Mouse (Mus musculus) olfactory bulb, adult 2 months (tissue): ENCODE measurements at regions not wholly inside any gene's neighbourhood (a gene's known extent, or its start where the extent isn't known, plus 50 kb on each side); places are given as distances from the start of the nearest gene placed in this dataset.
A peak's percentile ranks its signal among the peaks of the same experiment; 100 is the strongest.

Experiments
- H3K27ac ChIP-seq: fragments of 200-500 bp; 2 replicates; pipeline ENCODE4 v1.5.1; 2012; ENCODE audit warnings: low read depth, low read length; ENCODE audit not compliant: insufficient read depth
- H3K4me1 ChIP-seq: fragments of 200-500 bp; 2 replicates; pipeline ENCODE4 v1.6.1; 2012; ENCODE audit warnings: low read length; ENCODE audit not compliant: control insufficient read depth, insufficient read depth
- H3K4me3 ChIP-seq: fragments of 200-500 bp; 2 replicates; pipeline ENCODE4 v1.5.1; 2012; ENCODE audit warnings: mild to moderate bottlenecking, low read depth, low read length, moderate library complexity; ENCODE audit not compliant: insufficient read depth
- CTCF ChIP-seq: fragments of 200-500 bp; IDR thresholded peaks from 2 replicates; pipeline ENCODE4 v1.5.1; 2012; ENCODE audit warnings: low read depth, mild to moderate bottlenecking, low read length, moderate library complexity; ENCODE audit not compliant: insufficient read depth
- POLR2A ChIP-seq: fragments of 200-500 bp; IDR thresholded peaks from 2 replicates; pipeline ENCODE4 v1.6.1; 2012; ENCODE audit warnings: mild to moderate bottlenecking, low read depth, low read length, moderate library complexity; ENCODE audit not compliant: insufficient read depth
- whole genome bisulfite sequencing: fragments of 180-500 bp; shearing (Covaris S2); methylation state at CpG from one replicate; pipeline ENCODE4 v1.1.7; 2018; 5-methylcytosine and 5-hydroxymethylcytosine counted together

- Histone ChIP-seq H3K27ac (no peak overlapping the region), H3K4me3 (no peak overlapping the region), H3K4me1 (no peaks in the 10 kb centered on the region)
- TF ChIP-seq POLR2A = no peak
- no peak for TF ChIP-seq CTCF
- WGBS = 51% methylated on average over 6 of the region's 6 CpGs
These were observed 241.8 kb downstream of the Car8 start for GRCm38 (mm10) chr4:7996923-7997574.

GRCm38 (mm10) chr4:7992944-7993343 is 245.9 kb downstream of the Car8 start:
- Histone ChIP-seq H3K27ac (no peak overlapping the region), H3K4me3 (no peak overlapping the region), H3K4me1 (no peaks in the 10 kb centered on the region)
- TF ChIP-seq POLR2A (no peak), CTCF (no peak)
- WGBS = 59% methylated on average over 3 of the region's 3 CpGs

DNA sequence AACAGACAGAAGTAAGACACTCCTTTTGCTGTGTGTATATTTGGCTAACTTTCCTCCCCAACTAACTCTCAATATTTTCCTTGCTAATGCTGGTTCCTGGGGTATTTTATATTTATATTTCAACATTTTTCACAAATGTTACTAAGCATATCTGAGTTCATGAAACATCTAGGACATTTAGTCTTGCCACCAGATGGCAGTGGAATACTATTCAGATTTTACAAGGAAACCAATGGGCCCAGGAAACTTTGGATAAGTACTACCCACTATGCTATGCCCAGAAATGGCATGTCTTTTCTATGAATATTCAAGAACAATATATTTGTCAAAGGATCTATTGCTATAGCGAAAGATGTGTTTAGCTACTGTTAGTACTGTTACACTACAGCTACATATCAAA is 251.1 kb downstream of the Car8 start:
- H3K4me1 ChIP-seq = no peaks in the 10 kb centered on the region
- 97% methylated on average over 1 of the region's 1 CpGs for WGBS
- TF ChIP-seq POLR2A = no peak
- no peak for TF ChIP-seq CTCF
- no peak overlapping the region for H3K4me3 ChIP-seq
- no peak overlapping the region for H3K27ac ChIP-seq

- no peaks in the 10 kb centered on the region for H3K4me1 ChIP-seq
- WGBS = 91% methylated on average over 3 of the region's 3 CpGs
- no peak overlapping the region for H3K4me3 ChIP-seq
- no peak for TF ChIP-seq POLR2A
- no peak for TF ChIP-seq CTCF
- H3K27ac ChIP-seq = no peak overlapping the region
These were observed 251.5 kb downstream of the Car8 start for GRCm38 (mm10) chr4:7987346-7987745.

GRCm38 (mm10) chr4:7984814-7985213 is 254.0 kb downstream of the Car8 start:
- TF ChIP-seq POLR2A (no peak), CTCF (no peak)
- 87% methylated on average over 6 of the region's 6 CpGs for WGBS
- Histone ChIP-seq H3K4me1 (no peaks in the 10 kb centered on the region), H3K27ac (no peak overlapping the region), H3K4me3 (no peak overlapping the region)

DNA sequence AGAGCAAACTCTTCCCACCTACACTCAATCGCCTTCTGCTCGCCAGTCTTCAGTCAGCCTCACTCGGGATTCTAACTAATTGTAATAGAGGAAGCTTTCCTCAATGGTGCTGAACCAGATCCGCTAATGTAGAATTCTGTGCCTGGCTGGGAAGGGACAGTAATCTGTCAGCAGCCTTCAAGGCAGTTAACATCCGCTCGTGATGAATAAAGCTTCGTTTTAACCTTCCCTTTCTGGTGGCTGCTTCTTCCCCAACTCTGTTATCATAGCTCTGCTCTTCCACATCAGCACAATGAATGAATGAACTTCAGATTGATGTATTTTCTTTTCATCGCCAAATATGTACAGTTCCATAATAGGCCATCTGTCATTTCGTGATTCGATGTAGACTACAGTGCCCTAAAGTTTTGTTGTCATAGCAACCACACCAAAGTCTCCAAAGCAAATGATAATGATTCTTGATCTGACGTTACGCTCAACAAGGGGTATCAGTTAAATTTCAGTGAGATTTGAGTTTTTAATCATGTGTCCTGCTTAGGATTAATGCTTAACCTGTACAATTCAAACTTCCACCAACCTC is 259.0 kb downstream of the Car8 start:
- TF ChIP-seq CTCF (no peak), POLR2A (no peak)
- 90% methylated on average over 12 of the region's 12 CpGs for WGBS
- Histone ChIP-seq H3K4me1 (no peaks in the 10 kb centered on the region), H3K4me3 (no peak overlapping the region), H3K27ac (no peak overlapping the region)

DNA sequence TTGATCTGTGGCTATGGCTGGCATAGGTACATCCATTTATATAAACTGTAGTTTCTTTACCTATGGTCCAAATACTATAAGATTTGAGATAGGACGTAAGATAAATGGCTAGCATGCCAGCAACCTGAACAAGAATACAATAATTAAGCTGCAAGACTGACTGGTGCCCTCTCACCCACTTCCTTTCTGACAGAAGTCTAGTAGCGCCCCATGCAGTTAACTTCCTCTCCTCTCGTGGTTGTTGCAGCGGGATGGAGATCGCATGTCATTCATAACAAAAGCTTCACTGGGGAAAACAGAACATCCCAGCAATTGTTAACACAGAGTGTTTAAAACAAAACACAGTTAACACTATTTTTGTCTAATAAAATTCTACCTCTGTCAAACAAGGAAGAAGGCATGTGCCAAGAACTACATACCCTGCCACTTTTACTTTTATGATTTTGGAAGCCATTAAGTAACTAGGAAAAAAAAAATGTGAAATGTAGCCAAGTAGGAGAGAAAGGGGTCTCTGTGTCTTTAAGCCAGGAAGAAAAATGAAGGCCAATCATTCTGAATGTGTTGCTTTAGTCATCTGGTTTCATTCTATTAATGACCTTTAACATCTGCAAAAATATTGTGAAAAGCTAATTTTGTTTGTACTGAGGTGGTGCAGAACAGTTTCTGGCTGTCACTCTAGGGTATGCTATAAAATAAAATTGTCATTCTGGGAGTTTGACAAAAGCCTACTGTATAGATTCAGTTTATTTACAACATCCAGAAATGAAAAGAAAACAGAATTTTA is 261.0 kb downstream of the Car8 start:
- Histone ChIP-seq H3K4me3 (no peak overlapping the region), H3K4me1 (no peaks in the 10 kb centered on the region), H3K27ac (no peak overlapping the region)
- WGBS = 64% methylated on average over 5 of the region's 5 CpGs
- TF ChIP-seq POLR2A = no peak
- TF ChIP-seq CTCF = no peak

- H3K4me3 ChIP-seq = no peak overlapping the region
- no peaks in the 10 kb centered on the region for H3K4me1 ChIP-seq
- TF ChIP-seq CTCF (no peak), POLR2A (no peak)
- H3K27ac ChIP-seq = peak overlapping the region; percentile 78
- 25% methylated on average over 6 of the region's 6 CpGs for WGBS
These were observed 268.6 kb downstream of the Car8 start for GRCm38 (mm10) chr4:7970272-7970671.

GRCm38 (mm10) chr4:7965663-7966062 is 273.2 kb downstream of the Car8 start:
- H3K4me3 ChIP-seq = no peak overlapping the region
- WGBS = 96% methylated on average over 5 of the region's 5 CpGs
- no peak for TF ChIP-seq CTCF
- H3K4me1 ChIP-seq = peaks cover 5% of the 10 kb centered on the region
- H3K27ac ChIP-seq = no peak overlapping the region

GRCm38 (mm10) chr4:7961521-7962172 is 277.2 kb downstream of the Car8 start:
- no peak for TF ChIP-seq CTCF
- TF ChIP-seq POLR2A = no peak
- 22% methylated on average over 5 of the region's 5 CpGs for WGBS
- peak overlapping the region; percentile 84 for H3K27ac ChIP-seq
- H3K4me3 ChIP-seq = no peak overlapping the region
- H3K4me1 ChIP-seq = peaks cover 5% of the 10 kb centered on the region
